Mouse (Mus musculus) spleen, adult 2 months (tissue): ENCODE measurements around the gene Spata17.
"Not testable (repeated sequence)": the region's sequence is repeated elsewhere in the genome, so short reads cannot be mapped to it uniquely, and the experiment has no call there.

Experiments used
- CTCF ChIP-seq: fragments of 200-500 bp; IDR thresholded peaks from 2 replicates; pipeline ENCODE4 v1.5.1; 2011; ENCODE audit warnings: mild to moderate bottlenecking, inconsistent platforms; ENCODE audit not compliant: insufficient read depth, insufficient read length, insufficient replicate concordance; ENCODE audit errors: extremely low read depth
- POLR2A ChIP-seq: fragments of 200-500 bp; IDR thresholded peaks from 2 replicates; pipeline ENCODE4 v1.6.1; 2011; ENCODE audit warnings: low read depth, low read length, inconsistent platforms

- TF ChIP-seq CTCF, POLR2A: not testable (repeated sequence)
These were observed 87.7 kb downstream of the Spata17 start for GRCm38 (mm10) chr1:187127548-187127947.
